Mouse (Mus musculus) megakaryocyte, adult 5-6 weeks (primary cell): ENCODE measurements around the gene Marco. TPM values are rescaled to one million over a fixed set of nuclear protein-coding genes. Genes with fewer than 3 reads are reported as not detected.
A peak's percentile ranks its signal among the peaks of the same experiment; 100 is the strongest.

Experiments
- ATAC-seq: 2 replicates; pipeline ENCODE4 v1.8.0; 2016; ENCODE audit warnings: mild to moderate bottlenecking, inconsistent platforms; ENCODE audit not compliant: poor library complexity, severe bottlenecking
- total RNA-seq, 2 experiments: library from RNA; stranded (forward) in 1 of 2; stranded (reverse) in 1 of 2; fragments of 153-499, 151-499 nt in 1 of 2; fragments of 221-1000, 200-1000 nt in 1 of 2; gene quantifications; 2 replicates each; pipeline versions ENCODE4 v1.2.3 to v1.2.4; 2015 to 2017

Marco gene
- not detected in 2 replicates for total RNA-seq (2015)
- total RNA-seq (2017): not detected in 2 replicates

DNA sequence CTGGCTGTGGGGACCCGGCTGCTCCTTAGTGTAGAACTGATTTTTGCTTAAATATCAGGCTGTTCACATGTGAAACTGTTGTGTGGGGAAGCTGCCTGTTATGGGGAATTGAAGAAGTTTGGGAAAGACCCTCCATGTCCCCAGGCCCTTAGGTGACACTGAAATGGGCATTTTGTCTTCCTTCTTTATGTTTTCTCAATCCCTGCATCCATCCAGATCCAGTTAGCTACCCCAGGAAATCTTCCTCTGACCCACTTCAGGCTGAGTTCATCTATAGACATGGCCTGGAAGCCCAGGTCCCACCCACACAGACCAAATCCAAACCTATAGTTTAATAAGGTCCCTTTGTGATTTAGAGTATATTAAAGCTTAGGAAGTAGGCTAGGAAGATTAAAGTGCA, at the start of gene Marco:
Marco (minus strand) TSS at position 101 of the 400 bp plus-strand sequence.
- ATAC-seq: no peak

DNA sequence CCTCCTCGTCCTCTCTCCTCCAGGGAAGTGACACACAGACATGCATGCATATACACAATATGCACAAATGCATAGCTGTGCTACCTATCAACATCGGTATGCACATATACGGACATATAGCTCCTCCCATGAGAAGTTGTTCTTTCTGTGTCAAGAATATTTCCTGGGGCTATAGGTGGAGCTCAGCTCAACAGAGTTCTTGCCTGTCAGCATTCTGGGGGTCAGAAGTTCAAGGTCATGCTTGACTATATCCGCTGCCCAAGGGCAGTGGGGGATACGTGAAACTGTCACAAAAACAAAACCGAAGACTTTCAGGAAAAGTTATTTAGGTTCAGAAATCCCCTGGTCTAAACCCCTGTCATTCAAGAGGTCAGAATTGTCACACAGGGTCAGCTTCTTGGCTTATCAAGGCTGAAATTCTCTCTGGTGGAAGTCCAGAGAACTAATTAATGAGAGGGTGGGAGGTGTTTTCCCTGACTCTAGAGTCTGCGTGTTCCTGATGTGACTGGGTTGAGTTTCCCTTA, 34.7 kb upstream of the Marco start:
- ATAC-seq: no peak

DNA sequence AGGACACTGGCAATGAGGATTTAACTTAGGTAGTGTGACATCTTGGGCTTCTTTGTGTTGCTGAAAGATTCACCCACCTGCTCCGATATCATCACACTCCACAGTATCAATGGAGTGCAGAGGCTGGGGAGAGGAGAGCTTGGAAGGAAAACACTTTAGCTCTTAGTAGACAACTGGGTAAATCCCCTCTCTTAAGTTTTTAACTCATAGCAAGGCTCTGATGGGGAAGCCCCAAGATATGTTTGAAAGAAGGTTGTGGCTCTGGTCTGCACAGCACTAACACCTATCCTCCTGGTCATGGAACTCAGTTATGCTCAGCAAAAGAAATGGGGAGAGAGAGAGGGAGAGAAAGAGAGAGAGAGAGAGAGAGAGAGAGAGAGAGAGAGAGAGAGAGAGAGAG, 32.2 kb upstream of the Marco start:
- no peak for ATAC-seq

DNA sequence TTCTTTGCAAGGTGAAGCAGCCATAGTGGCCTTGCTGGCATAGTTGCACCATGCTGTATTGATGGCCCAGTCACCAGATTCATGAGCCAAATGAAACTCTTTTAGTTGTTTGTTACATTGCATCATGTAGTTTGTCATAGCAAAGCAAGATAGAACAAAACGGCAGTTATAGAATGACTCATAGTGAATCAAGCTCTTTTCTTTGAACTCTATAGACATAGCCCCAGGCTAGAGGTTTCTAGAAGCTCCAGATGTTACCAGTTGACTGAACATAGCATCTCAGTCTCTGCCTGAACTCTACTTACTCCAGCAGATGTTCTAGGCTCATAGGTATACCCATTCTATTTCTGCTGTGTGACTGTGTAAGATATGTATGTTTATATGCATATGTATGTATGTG, 31.1 kb upstream of the Marco start:
- no peak for ATAC-seq

DNA sequence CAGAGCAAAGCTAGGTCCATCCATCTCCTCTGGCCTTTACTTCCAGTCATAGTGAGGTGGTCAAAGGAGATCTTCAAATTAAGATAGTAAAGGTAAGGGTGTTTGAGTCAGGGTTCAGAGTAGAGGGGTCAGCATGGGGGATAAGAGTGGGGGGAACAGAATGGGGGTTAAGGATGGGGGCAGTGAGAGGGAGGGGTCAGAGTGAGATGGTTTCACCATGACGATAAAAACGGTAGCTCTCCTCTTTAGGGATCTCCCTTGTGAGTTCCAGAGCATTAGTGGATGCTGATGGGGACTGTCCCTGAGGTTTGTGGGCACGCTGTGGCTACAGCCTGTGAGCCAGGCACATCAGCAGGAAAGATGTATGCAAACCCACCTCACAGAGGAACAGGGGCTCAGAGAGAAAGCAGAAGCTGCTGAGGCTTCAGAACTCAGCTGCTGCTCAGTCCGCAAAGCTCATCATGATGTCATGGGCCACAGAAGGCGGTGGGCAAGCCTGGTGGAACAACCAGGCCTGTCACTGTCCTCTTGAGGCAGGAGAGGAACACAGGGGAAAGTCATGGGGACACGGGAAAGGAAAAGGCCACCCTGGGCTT, 27.6 kb upstream of the Marco start:
- ATAC-seq: peak; percentile 67

DNA sequence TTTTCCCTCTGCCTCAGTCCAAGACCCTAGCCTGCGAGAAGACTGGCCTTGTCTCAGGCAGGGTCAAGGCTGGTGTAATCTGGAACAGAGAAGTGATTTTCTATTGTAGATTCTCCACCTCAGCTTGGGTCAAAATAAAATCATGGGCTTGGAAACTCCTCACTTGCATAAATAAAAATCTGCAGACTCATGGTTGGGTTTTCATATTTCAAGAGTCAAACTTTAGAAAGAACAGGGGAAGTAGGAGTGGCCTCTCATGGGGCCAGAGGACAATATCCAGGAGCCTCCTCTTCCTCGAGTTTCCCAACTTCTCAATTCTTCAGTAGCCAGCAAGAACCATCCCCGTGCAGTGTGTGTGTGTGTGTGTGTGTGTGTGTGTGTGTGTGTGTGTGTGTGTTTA, 26.9 kb upstream of the Marco start:
- no peak for ATAC-seq

DNA sequence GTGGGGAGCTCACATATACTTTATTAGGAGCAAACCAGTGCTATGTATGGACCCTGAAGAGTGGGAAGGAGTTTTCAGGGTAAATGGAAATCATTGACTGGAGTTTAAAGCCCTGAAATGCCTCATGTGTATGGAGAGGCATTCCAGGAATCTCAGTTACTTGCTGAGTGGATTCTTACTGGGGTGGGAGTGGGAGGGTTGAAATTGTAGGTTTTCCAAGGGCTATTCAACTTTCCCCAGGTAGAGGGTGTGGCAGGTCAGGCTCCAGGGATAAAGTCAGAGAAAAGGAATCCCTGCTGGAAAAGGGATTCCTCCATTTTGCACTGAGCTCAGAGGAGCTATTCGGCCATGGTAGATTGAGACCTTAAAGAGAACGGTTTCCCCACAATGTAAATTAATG, 25.1 kb upstream of the Marco start:
- ATAC-seq: no peak

DNA sequence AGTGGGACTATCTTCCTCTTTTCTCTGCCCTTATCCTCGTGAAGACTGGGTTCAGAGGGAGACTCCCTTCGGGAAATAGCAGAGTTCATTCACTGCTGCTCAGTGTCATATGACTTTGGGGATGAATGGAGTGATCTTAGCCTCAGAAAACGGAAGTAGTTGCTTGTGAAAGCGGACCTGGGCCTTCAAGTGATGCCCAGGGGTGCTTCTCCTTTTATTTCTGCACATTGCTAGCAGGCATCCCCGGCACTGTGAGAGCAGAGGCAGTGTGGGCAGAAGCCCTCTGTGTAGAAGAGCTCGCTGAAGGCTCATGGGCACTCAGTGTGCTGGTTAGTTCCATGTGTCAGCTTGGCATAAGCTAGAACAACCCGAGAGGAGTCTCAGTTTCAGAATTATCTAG, 12.8 kb upstream of the Marco start:
- ATAC-seq: peak; percentile 84

DNA sequence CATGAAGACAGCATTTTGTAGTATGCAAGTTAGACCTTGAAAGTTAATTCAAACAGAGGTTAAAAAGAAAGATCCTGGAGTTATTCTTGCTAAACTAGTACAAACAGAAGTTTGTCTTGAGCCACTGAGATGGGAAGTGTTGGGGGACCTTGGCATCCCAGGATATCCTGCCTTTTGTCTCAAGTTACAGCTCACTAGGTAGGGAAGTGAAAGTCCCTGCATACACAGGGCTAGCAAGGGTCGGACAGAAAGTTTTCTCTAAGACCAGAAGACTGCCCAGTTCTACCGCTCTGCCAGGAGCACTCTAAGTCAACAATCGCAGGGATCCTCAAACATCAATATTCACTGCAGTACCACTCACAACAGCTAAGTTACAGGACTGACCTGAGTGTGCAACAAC, 5.5 kb upstream of the Marco start:
- ATAC-seq: no peak

DNA sequence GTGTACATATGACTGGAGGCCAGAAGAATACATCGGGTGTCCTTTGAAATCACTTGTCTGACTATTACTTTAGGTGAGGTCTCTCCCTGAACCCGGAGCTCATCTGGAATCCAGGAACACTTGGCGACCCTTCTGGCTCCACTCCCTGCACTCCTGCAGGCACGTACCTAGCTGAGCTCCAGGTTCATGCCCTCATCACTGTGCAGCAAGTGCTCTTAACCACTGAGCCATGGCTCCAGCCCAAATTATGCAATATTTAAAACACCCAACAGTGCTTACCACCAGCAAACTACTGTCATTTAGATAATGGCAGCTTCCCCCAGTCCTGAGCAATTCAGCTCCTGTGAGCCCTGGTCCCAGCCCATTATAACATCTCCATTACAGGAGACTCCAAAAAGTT, 4.2 kb upstream of the Marco start:
- no peak for ATAC-seq

DNA sequence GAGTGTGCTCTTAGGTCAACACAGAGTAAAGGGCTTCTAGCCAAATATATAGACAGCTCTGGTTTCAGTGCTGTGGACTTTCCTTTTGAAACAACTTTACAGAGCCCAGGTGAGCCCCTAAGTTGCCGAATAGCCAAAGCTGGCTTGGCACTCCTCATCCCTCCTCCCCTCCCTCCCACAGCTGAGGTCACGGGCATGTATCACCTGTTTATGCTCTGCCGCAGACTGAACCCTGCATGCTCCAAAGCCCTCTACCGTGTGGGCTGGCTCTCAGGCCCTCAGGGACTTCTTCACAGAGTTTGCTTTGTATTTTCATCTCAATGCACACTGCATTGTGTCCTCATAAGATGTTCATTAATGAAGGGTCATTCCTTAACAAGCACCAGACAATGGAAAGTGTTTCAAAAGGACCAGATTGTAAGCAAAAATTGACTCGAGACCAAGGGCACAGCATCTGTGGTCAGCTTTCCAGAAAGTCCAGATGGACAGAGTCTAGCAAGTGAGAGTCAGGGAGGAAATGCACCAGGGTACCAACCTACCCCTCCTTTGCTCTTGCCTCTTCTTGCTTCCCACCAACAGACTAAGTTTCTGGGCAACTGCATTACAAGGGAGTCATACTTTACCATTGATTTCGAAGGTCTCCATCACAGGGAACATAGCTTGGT, 646 bp downstream of the Marco start:
- no peak for ATAC-seq

DNA sequence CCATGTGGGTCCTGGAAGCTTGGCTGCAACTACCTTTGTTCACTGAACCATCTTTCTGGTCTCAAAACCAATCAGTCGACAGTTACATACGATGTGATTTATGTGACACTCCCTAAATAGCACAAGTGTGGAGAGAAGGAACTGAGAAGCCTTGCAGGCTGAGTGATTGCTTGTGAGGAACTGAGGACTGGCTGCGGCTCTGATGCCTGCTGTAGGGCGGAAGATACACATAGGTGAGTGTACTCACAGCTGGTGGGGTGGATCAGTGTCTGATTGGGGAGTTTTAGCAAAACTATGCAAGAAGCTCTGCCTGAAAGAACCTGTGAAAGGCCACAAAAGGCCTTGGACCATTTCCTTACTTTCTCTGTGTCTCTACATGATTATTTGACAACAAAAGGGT, 3.3 kb downstream of the Marco start:
- peak; percentile 56 for ATAC-seq

DNA sequence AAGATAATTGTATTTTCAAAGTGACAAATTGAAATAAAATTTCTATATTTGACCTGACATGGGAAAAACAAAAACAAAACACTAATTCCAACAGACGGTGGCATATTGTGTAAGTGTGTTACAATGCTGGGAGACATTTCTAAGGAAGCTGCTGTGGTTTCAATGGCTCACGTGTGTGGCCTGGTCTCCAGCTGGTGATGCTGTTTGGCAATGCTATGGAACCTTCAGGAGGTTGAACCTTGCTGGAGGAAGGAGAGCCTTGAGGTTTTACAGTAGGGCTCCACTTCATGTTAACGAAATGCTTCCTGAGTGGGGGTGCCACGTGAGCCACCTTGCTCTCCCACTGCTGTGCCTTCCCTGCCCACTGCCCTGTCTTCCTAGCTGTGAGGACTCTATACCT, 6.8 kb downstream of the Marco start:
- ATAC-seq: no peak

DNA sequence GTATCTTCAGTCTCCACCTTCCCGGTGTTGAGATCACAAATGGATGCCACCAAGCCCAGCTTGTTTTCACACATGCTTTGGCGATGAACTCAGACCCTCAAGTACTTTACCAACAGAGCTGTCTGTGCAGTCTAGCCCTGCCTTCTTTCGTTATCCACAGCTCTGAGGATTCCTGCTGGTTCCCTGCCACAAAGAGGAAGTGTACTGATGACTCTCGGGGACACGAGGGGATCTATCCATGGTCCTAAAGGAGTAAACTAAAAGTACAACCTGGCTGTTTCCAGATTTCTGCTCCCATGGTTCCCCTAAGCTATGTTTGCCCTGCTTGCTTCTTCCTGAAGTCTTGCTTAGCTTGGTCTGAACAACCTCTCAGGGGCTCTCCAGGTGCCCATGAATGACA, 23.9 kb downstream of the Marco start:
- ATAC-seq: no peak

DNA sequence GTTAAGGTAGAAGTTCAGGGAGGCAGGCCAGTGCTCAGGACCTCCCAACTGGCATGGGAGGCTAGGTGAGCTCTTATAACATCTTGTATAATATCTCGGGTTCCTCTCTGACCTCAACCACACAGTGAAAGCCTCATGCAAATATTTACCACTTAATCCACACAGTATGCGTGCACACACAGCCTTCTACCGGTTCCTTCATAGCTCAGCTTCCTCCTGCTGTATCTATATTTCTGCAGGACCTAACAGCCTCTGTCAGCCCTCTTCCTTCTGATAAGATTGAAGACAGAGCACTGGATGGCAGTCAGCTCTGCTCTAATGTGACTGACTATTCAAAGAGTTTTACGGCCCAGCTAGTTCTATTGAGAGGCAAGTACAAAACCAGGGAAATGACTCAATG, 30.0 kb downstream of the Marco start:
- ATAC-seq: no peak

DNA sequence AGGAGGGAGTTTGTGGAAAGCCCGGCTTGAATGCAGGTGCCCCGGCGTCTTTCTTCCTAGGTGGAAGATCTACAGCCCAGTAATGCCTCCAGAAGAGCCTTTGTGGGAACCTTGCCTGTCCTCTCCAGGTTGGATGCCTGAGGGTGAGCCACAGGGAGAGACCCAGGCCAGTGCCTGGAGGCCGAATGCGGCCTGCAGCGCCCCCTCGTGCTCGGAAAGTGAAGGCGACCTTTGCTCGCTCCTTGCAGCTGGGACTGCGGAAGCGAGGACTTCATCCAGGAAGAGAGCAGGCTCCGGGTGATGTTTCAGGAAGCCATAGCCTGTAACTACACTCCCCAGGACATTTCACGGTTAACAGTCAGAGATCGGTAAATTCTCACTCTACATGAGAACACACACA, 35.9 kb downstream of the Marco start:
- peak; percentile 43 for ATAC-seq

DNA sequence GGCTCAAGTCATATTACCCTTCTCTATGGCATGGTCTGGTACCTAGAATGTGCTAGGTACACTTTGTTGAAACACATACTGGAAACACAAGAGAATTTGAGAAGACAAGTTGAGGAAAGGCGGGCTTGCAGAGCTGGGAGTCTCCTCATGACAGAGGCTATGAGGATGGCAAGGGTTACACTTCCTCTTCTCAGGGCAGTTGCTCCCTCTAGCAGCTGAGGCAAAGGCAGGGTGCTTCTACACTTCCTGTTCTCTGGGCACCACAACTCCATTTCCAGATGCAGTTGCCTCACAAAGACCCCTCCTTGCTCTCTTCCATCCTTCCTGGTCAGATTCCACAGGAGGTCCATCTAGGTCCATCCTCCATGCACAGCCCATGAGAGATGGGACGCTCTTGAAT, 37.5 kb downstream of the Marco start:
- ATAC-seq: peak; percentile 85

DNA sequence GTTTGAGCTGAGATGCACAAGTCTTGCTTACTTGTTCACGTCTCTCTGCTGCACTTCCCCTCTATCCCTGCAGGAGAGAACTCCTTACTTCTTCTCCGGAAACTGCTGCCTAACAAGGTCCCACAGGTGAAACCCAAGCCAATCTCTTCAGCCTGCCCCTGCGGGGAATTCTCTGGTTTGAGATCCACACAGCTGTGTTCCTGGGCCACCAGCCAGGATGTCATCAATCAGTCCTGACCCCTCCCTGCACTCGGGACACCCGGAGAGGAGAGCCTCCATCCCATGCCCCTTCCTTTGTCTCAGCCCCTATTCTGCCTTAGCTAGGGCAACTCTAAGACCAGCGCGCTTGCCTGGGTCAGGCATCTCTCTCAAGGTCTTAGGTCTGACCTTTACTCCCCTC, 38.1 kb downstream of the Marco start:
- ATAC-seq: no peak

DNA sequence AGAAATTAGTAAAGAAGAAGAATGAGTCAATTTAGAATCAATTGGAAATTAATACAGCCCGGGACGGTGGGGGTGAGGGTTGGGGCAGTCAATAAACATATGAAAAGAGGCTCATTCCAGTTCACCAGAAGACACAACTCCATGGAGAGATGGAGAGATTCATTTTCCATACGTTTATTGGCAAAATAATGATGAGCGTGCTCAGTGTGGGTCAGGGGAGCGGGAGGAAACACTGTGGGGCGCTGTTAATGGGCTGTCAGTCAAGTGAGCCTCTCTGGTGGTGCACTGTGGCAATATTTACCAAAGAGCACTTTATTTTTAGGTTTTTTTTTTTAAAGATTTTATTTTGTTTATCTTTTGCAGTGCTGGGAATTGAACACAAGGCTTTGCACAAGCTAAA, 45.8 kb downstream of the Marco start:
- ATAC-seq: no peak

DNA sequence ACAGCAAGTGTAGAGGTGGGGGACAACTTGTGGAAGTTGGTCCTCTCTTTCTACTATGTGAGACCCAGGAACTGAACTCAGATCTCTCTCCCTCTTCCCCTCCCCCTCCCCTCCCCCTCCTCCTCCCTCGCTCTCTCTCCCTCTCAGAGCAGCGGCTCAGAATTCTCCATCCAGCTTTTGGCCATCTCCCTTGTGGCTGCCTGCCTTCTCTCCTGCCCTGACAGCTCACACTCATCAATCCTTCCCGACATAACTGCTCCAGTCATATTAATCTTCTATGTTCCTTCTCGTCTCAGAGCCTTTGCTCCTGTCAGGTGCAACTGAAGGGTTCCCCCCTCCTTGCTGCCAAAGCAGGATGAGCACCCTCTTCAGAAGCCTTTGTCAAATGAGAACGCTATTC, 46.3 kb downstream of the Marco start:
- ATAC-seq: no peak

DNA sequence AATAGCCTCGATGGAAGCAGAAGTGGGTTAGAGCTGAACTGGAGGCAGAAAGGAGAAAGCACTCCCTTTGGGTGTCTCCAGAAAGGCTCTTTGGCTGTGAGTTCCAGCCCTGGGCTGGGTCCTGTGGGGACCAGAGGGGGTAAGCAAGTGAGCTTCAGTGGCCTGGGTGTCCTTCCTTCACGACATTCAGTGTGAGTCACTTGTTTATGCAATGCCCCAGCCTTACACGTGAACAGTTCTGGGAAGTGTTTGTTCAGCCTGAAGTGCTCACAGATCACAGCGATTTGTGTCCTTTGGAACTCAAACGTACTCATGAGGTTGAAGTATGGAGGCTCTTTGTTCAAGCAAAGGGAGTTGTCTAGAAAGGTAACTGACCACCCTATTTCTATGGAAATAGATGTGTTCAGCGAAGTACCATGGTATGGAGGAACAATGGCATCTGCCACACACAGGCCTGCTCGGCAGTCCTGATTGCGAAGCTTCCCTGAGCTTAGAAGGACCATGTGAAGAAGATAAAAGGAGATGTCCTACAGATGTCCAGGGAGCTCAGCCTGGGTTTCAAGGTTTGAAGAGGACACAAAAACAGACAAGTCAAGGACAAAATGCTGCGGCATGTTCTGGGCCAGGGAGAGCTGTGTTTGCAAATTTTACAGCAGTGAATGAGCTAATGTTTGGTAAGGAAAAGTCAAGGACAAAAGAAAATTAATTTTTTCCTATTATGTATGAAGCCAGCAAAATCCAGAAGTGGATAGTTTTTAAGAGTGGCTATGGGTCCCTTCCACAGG, 53.1 kb downstream of the Marco start:
- no peak for ATAC-seq

DNA sequence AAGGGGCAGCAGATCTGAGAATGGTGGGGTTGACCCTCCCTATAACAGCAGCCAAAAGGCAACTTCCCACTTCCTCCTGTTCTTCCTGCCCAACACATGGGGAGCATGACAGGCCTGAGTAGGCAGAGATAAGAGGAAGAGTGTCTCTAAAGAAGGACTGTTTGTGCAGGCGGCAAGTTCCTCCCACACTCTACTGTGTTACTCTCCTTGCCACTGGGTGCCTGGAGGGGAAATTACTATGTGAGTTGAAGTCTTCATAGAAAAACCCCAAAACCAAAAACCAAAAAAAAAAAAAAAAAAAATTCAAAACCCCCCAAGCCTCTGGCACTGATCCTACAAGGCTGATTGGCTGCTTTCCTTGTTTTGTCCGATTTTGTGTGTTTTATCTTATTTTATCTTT, 55.2 kb downstream of the Marco start:
- peak; percentile 57 for ATAC-seq
